Mouse (Mus musculus): ENCODE data around the gene Thoc2.
A peak's percentile ranks its signal among the peaks of the same experiment; 100 is the strongest.
"Not testable (repeated sequence)": the region's sequence is repeated elsewhere in the genome, so short reads cannot be mapped to it uniquely, and the experiment has no call there.

Thoc2 gene

DNA sequence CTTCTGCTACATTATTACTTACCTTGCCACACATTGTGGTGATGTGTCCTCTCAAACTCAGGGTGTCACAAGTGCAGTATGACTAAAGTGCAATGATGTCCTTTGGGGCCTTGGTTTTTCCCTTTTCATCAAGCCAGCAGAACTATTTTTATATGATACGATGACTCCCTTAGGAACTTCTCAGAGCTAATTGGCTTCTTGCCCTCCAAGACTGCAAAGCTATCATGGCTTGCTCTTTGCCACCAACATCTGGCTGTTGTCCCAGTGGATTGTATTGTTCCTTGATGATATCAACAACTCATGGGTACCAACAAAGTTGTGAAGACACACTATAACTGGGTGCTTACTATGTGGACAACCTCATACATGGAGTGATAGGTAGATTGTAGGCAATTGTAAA, at the start of gene Thoc2:
Thoc2 (minus strand) TSS at position 101 of the 400 bp plus-strand sequence.
- no peak for DNase-seq

DNA sequence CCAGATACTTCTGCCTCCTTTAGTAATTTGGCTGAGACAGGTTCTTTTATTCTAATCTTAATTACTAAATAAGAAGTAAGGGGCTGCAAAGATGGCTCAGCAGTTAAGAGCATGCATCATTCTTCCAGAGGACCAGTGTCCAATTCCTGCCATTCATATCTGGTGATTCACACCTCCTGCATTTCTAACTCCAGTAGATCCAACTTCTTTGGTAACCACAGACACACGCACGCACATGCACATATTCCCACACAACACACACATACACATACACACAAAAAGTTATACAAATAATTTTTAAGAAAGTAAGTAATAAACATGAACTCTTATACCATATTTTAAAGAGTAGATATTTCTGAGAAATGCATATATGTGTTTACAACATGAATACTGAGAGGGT, 49.6 kb upstream of the Thoc2 start:
- DNase-seq: no peak

DNA sequence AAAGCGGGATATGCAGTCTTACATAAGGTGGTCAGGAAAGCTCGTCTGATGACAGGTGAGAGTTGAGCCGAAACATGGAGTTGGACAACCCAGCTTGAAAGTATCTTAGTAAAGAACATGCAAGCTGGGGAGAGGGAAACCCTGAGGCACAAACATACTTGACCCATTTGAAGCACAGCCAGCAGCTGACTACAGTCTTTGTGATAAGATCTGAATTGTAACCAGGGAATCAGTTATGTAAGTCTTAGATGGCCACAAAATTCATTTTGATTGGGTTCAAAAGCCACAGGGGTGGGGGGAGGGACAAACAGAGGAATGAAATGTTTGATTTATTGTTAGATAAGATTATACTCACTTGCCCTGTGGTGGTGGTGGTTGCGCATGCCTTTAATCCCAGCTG, 48.9 kb upstream of the Thoc2 start:
- DNase-seq: no peak

DNA sequence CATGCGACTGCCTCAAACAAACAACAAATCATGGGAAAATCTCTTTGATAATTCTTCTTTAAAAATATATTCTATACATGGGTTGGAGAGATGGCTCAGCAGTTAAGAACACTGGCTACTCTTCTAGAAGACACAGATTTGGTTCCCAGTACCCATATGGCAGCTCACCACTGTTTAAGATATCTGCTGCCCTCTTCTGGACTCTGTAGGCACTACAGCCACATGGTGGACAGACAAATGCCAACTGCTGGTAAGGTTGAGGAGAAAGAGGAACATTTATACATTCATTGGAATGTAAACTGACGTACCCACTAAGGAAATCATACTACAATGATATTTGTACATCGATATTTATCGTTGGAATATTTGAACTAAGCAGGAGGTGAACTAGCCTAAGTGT, 36.7 kb upstream of the Thoc2 start:
- DNase-seq: no peak

GRCm38 (mm10) chrX:41941840-41942239, 21.4 kb upstream of the Thoc2 start:
- no peak for DNase-seq

GRCm38 (mm10) chrX:41931821-41932220, 11.3 kb upstream of the Thoc2 start:
- DNase-seq: not testable (repeated sequence)

GRCm38 (mm10) chrX:41924708-41925107, 4.2 kb upstream of the Thoc2 start:
- DNase-seq: no peak

GRCm38 (mm10) chrX:41912061-41912401, 8.4 kb downstream of the Thoc2 start:
- no peak for DNase-seq

GRCm38 (mm10) chrX:41911390-41912060, 8.9 kb downstream of the Thoc2 start:
- peak; percentile 83 for DNase-seq

GRCm38 (mm10) chrX:41910981-41911380, 9.5 kb downstream of the Thoc2 start:
- peak; percentile 4 for DNase-seq

GRCm38 (mm10) chrX:41910471-41910870, 10.0 kb downstream of the Thoc2 start:
- no peak for DNase-seq

- DNase-seq: no peak
Measured at GRCm38 (mm10) chrX:41884759-41885505, 35.5 kb downstream of the Thoc2 start.

GRCm38 (mm10) chrX:41876581-41876980, 43.9 kb downstream of the Thoc2 start:
- no peak for DNase-seq

DNA sequence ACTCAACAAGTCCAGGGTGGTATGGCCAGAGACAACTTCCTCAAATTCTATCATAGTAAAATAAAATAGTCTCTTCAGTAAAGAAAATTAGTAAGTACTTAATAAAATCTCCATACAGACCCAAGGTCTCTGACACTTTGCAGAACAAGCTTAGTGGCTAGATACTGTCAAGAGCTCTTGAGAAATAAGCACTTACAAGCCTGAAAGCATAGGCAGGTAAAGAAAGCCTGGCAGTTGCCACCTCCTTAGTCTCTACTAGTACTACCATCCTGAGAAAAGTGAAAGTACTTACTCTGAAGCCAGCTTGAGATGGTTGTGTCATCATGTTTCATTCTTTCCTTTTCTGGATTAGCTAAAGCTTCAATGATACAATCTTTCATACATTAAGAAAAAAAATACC, 82.7 kb downstream of the Thoc2 start:
- DNase-seq: no peak

DNA sequence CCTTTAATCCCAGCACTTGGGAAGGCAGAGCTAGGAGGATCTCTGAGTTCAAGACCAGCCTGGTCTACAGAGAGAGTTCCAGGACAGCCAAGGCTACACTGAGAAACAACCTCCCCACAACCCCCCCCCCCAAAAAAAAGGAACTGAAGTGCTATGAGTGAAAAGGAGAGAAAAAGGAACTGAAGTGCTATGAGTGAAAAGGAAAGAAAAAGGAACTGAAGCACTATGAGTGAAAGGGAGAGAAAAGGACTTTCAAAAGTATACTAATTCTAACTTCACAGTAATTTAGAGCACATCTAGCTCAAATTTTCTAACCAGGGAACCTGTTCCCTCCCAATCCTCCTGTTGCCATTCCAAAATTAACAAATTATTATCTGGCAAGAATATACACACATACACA, 114.9 kb downstream of the Thoc2 start:
- no peak for DNase-seq

- no peak for DNase-seq
Measured at GRCm38 (mm10) chrX:41793303-41793702, 127.2 kb downstream of the Thoc2 start.
